Mouse (Mus musculus) heart, adult 2 months (tissue): ENCODE data around the gene Hoxb6.

Source experiments
- CTCF ChIP-seq: fragments of 200-600 bp; IDR thresholded peaks from 2 replicates; pipeline ENCODE4 v1.8.1; 2022; ENCODE audit warnings: antibody characterized with exemption, mild to moderate bottlenecking, moderate library complexity
- EP300 ChIP-seq: fragments of 200-500 bp; IDR thresholded peaks from 2 replicates; pipeline ENCODE4 v1.6.1; 2011; ENCODE audit warnings: low read depth, low read length, control low read depth; ENCODE audit not compliant: insufficient read depth
- POLR2A ChIP-seq: fragments of 200-500 bp; IDR thresholded peaks from 2 replicates; pipeline ENCODE4 v1.6.1; 2011; ENCODE audit warnings: mild to moderate bottlenecking, low read depth, low read length, control low read depth; ENCODE audit not compliant: insufficient read depth

DNA sequence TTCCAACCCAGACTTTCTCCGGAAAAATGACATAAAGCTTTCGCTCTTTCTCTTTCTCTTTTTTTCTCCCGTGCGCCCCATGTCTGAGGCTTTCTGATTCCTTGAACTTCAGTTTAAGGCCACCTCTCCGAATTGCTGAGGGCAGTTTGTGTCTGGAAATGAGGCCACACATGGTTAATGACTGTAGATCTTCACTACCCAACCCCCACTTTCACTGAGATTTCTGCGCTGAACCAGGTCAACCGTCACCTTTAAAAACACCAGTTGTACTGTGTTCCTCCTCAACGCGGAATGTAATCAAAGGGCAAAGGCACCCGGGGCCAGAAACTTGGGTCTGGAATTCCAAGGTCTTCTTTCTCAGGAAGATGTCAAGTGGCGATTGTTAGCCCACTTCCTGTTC is 38.1 kb upstream of the Hoxb6 start:
- TF ChIP-seq POLR2A (no peak), CTCF (no peak), EP300 (no peak)
